Mouse (Mus musculus): ENCODE results near the gene Gm17490. TPM values are rescaled to one million over a fixed set of nuclear protein-coding genes. Genes with fewer than 3 reads are reported as not detected.

Gene Gm17490
- polyA plus RNA-seq, 1 experiment from 2014 or later, result not detected

DNA sequence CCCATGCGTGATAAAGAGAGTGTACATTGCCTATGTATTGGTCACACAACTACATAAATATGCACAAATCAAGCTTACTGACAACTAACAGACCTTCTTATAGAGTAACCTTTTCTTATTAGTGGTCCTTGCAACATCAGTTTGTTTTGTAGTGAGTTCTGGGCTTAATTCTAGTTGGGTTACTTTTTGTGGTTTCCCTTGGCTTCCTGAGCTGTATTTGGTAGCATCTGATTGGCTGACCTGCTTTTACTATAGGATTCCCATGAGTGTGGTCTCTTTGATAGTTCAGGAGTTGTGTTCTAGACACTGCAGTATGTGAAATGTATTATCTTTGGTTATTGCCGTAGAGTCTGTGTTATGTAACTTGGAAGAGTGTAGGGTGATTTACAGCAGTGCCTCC lies 31.5 kb upstream of the Gm17490 start:
- no peaks in the 10 kb centered on the region for H3K4me1 ChIP-seq (ENCODE audit: control insufficient read depth, insufficient read depth, low read length)
- ATAC-seq (ENCODE audit: low read depth), result no peak

DNA sequence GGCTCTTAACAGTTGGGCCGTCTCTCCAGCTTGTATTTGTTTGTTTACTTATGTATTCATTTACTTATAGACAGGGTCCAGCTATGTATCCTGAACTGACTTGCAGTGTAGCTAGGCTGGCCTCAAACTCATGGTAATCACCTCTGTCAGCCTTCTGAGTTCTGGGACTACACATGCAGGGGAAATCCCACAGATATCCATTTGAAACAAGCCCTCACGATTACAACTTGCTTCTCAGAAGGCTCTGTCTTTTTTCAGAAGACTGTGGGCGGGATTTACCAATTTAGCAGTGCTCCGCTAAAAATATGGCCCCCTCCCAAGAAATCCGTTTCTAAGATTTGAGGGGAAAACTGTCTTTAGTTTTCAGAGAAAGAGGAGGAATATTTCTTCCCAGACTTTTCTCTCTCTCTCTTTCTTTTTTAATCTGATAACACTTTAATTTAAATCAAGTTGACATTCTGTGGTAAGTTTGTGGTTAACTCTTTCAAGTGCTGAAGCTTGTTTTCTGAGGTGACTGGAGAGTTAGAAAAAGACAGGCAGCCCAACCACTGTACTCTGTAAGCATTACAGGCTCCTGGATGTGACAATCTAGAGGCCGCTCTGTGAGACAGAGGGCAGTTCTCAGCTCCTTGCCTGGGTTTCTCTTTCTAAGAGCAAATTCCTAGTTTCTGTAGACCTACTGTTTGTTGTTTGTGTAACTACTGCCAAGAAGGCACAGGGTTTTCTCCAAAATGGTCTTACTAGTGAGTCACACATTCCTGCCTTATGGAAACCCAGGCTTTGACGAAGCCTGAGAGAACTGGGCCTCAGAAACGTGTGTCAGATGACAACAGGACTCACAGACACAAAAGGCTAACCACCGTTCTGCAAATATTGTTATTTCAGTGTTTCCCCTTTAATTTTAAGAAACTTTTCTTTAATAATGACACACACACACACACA lies 29.2 kb upstream of the Gm17490 start:
- Histone ChIP-seq H3K4me2 (ENCODE audit: low read depth, low read length) (no peak overlapping the region), H3K9ac (replicated peaks; ENCODE audit: low read depth, low read length) (no peak overlapping the region), H3K27me3 (ENCODE audit: control insufficient read depth, insufficient read depth, low read length) (no peaks in the 10 kb centered on the region), H3K9me3 (ENCODE audit: control insufficient read depth, low read length) (no peaks in the 10 kb centered on the region), H3K4me1 (ENCODE audit: control insufficient read depth, insufficient read depth, low read length) (no peaks in the 10 kb centered on the region), H3K4me3 (ENCODE audit: low read depth, low read length) (no peak overlapping the region), H3K27ac (ENCODE audit: low read depth, low read length) (no peak overlapping the region), H3K36me3 (ENCODE audit: control insufficient read depth, insufficient read depth, low read length) (no peaks in the 10 kb centered on the region)
- 77% methylated on average over 9 of the region's 9 CpGs for WGBS
- no peak for ATAC-seq (ENCODE audit: low read depth)

More for the DNA sequence above, 31.5 kb upstream of the Gm17490 start:
- Histone ChIP-seq H3K27ac (ENCODE audit: low read depth, low read length) (no peak overlapping the region), H3K27me3 (ENCODE audit: control insufficient read depth, insufficient read depth, low read length) (no peaks in the 10 kb centered on the region), H3K36me3 (ENCODE audit: control insufficient read depth, insufficient read depth, low read length) (no peaks in the 10 kb centered on the region), H3K9me3 (ENCODE audit: control insufficient read depth, low read length) (no peaks in the 10 kb centered on the region), H3K4me2 (ENCODE audit: low read depth, low read length) (no peak overlapping the region), H3K9ac (replicated peaks; ENCODE audit: low read depth, low read length) (no peak overlapping the region), H3K4me3 (ENCODE audit: low read depth, low read length) (no peak overlapping the region)
- WGBS, result 93% methylated on average over 2 of the region's 2 CpGs

DNA sequence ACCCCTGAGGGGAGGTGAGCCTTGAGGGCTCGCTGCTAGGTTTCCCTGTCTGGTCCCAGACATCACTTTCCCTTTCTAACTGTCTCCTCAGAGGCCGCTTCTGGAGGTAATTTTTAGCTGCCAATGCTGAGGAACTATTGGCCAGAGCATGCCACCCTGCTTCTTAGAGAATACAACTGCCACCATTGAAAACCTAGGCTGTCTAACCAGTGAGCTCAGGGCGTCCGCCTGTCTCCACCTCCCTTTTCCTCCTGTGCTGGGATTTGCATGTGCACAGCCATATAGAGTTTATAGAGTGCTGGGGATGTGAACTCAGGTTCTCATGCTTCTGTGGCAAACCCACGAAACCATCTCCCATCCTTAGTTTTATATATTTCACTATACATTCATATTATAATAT lies 27.7 kb upstream of the Gm17490 start:
- Histone ChIP-seq H3K4me3 (ENCODE audit: low read depth, low read length) (no peak overlapping the region), H3K9ac (replicated peaks; ENCODE audit: low read depth, low read length) (no peak overlapping the region), H3K36me3 (ENCODE audit: control insufficient read depth, insufficient read depth, low read length) (no peaks in the 10 kb centered on the region), H3K27me3 (ENCODE audit: control insufficient read depth, insufficient read depth, low read length) (no peaks in the 10 kb centered on the region), H3K4me2 (ENCODE audit: low read depth, low read length) (no peak overlapping the region), H3K27ac (ENCODE audit: low read depth, low read length) (no peak overlapping the region), H3K4me1 (ENCODE audit: control insufficient read depth, insufficient read depth, low read length) (no peaks in the 10 kb centered on the region), H3K9me3 (ENCODE audit: control insufficient read depth, low read length) (no peaks in the 10 kb centered on the region)
- WGBS, result 80% methylated on average over 5 of the region's 5 CpGs
- no peak for ATAC-seq (ENCODE audit: low read depth)

DNA sequence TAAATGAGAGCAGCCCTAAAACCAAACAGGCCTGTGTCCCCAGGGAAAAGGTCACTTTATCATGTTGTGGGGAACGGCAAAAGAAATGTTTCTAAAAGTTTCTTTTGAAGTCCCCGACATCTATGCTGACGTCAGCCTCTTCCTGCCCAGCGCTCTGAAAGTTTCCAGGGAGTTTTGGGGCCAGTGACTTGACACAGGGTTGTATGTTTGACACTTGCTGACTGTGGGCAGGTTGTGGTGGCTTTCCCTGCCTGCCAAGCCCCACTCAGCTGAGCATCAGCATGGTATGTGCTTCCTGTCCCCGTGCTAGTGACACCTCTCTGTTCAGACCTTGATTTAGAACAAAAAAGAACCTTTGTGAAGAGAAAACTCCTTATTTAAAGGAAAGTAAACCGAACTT lies 27.3 kb upstream of the Gm17490 start:
- Histone ChIP-seq H3K9ac (replicated peaks; ENCODE audit: low read depth, low read length) (no peak overlapping the region), H3K27ac (ENCODE audit: low read depth, low read length) (no peak overlapping the region), H3K4me2 (ENCODE audit: low read depth, low read length) (no peak overlapping the region), H3K4me1 (ENCODE audit: control insufficient read depth, insufficient read depth, low read length) (no peaks in the 10 kb centered on the region), H3K4me3 (ENCODE audit: low read depth, low read length) (no peak overlapping the region), H3K36me3 (ENCODE audit: control insufficient read depth, insufficient read depth, low read length) (no peaks in the 10 kb centered on the region), H3K27me3 (ENCODE audit: control insufficient read depth, insufficient read depth, low read length) (no peaks in the 10 kb centered on the region), H3K9me3 (ENCODE audit: control insufficient read depth, low read length) (no peaks in the 10 kb centered on the region)
- 59% methylated on average over 6 of the region's 6 CpGs for WGBS
- ATAC-seq (ENCODE audit: low read depth), result no peak

DNA sequence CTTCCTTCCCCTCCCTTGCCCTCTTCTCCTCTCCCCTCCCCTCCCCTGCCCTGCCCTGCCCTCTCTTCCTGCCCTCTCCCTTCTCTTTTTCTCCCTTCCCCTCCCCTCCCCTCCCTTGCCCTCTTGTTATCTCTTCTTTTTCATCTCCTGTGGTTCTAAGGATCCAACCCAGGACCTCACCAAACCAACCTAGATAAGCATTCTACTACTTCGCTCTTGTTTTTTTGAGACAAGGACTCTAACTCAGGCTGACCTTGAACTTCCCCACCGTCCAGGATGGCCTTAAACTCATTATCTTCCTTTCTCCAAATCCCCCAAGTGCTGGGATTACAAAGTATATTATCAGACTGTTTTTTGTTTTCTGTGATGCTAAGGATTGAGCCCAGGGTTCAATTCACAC lies 26.7 kb upstream of the Gm17490 start:
- 86% methylated on average over 2 of the region's 2 CpGs for WGBS
- H3K4me1 ChIP-seq (ENCODE audit: control insufficient read depth, insufficient read depth, low read length), result no peaks in the 10 kb centered on the region
- no peak overlapping the region for H3K4me2 ChIP-seq (ENCODE audit: low read depth, low read length)
- no peaks in the 10 kb centered on the region for H3K27me3 ChIP-seq (ENCODE audit: control insufficient read depth, insufficient read depth, low read length)
- H3K9ac ChIP-seq (replicated peaks; ENCODE audit: low read depth, low read length), result no peak overlapping the region
- ATAC-seq (ENCODE audit: low read depth), result no peak
- H3K4me3 ChIP-seq (ENCODE audit: low read depth, low read length), result no peak overlapping the region
- no peaks in the 10 kb centered on the region for H3K36me3 ChIP-seq (ENCODE audit: control insufficient read depth, insufficient read depth, low read length)
- no peaks in the 10 kb centered on the region for H3K9me3 ChIP-seq (ENCODE audit: control insufficient read depth, low read length)
- no peak overlapping the region for H3K27ac ChIP-seq (ENCODE audit: low read depth, low read length)

DNA sequence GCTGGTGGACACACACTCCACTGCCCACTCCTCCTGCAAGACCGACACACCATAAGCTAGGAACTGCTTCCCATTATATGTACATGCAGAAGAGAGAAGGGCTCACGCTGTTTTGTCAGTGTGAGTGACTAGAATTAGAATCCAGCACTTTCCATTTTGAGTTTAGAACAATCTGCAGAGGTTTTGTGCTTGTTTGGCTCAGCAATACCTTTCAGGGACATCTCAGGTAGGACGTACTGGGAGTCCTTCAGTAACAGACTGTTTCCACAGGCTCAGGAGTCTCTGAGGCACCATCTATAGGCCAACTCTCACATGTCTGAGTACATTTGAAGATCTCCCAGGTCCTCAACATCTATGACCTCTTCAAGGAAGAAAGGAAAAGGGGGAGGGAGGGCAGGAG lies 26.1 kb upstream of the Gm17490 start:
- H3K9me3 ChIP-seq (ENCODE audit: control insufficient read depth, low read length), result no peaks in the 10 kb centered on the region
- WGBS, result 91% methylated on average over 3 of the region's 3 CpGs
- no peak overlapping the region for H3K4me2 ChIP-seq (ENCODE audit: low read depth, low read length)
- no peaks in the 10 kb centered on the region for H3K27me3 ChIP-seq (ENCODE audit: control insufficient read depth, insufficient read depth, low read length)
- no peaks in the 10 kb centered on the region for H3K36me3 ChIP-seq (ENCODE audit: control insufficient read depth, insufficient read depth, low read length)
- no peak overlapping the region for H3K9ac ChIP-seq (replicated peaks; ENCODE audit: low read depth, low read length)
- no peak overlapping the region for H3K4me3 ChIP-seq (ENCODE audit: low read depth, low read length)
- H3K27ac ChIP-seq (ENCODE audit: low read depth, low read length), result no peak overlapping the region
- H3K4me1 ChIP-seq (ENCODE audit: control insufficient read depth, insufficient read depth, low read length), result no peaks in the 10 kb centered on the region
- no peak for ATAC-seq (ENCODE audit: low read depth)

DNA sequence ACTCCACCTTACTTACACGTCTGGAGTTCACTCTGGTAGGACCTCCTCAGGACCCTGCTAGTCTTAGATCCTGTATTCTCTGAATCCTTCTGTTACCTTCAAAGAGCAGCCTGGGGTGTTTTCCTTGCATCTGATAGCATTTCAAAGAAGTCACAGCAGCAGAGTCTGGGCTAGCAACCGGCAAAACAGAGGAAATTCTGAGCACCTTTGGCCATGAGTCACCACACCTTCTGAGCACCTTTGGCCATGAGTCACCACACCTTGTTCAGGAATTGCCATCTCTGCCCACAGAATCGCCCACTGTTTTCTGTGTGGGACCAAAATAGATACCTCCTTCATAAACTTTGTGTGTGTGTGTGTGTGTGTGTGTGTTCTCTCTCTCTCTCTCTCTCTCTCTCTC lies 25.4 kb upstream of the Gm17490 start:
- no peaks in the 10 kb centered on the region for H3K27me3 ChIP-seq (ENCODE audit: control insufficient read depth, insufficient read depth, low read length)
- H3K27ac ChIP-seq (ENCODE audit: low read depth, low read length), result no peak overlapping the region
- H3K4me2 ChIP-seq (ENCODE audit: low read depth, low read length), result no peak overlapping the region
- WGBS, result 58% methylated on average over 3 of the region's 3 CpGs
- H3K4me1 ChIP-seq (ENCODE audit: control insufficient read depth, insufficient read depth, low read length), result no peaks in the 10 kb centered on the region
- no peaks in the 10 kb centered on the region for H3K9me3 ChIP-seq (ENCODE audit: control insufficient read depth, low read length)
- no peaks in the 10 kb centered on the region for H3K36me3 ChIP-seq (ENCODE audit: control insufficient read depth, insufficient read depth, low read length)
- no peak overlapping the region for H3K4me3 ChIP-seq (ENCODE audit: low read depth, low read length)
- ATAC-seq (ENCODE audit: low read depth), result no peak
- H3K9ac ChIP-seq (replicated peaks; ENCODE audit: low read depth, low read length), result no peak overlapping the region

DNA sequence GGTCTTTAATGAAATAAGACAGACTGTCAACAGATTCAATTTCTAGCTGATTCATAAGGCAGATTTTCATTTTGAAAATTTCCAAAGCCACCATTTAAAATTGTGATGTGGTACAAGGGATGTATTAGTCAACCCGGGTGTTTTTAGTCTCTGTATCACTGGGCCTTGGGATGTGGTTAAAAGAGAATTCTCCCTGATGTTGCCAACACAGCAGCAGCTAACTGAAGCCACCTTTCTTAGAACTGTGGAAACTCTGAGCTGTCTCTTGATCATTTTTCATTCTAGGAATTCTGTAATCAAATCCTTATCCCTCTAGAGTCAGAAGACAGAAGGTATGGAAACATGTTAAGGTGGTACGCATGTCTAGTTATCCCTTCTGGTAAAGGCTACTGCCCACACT lies 19.2 kb upstream of the Gm17490 start:
- H3K27me3 ChIP-seq (ENCODE audit: control insufficient read depth, insufficient read depth, low read length), result no peaks in the 10 kb centered on the region
- no peak overlapping the region for H3K27ac ChIP-seq (ENCODE audit: low read depth, low read length)
- no peak overlapping the region for H3K4me3 ChIP-seq (ENCODE audit: low read depth, low read length)
- H3K36me3 ChIP-seq (ENCODE audit: control insufficient read depth, insufficient read depth, low read length), result no peaks in the 10 kb centered on the region
- 89% methylated on average over 2 of the region's 2 CpGs for WGBS
- H3K4me1 ChIP-seq (ENCODE audit: control insufficient read depth, insufficient read depth, low read length), result no peaks in the 10 kb centered on the region
- H3K9me3 ChIP-seq (ENCODE audit: control insufficient read depth, low read length), result no peaks in the 10 kb centered on the region
- H3K4me2 ChIP-seq (ENCODE audit: low read depth, low read length), result no peak overlapping the region
- no peak for ATAC-seq (ENCODE audit: low read depth)
- no peak overlapping the region for H3K9ac ChIP-seq (replicated peaks; ENCODE audit: low read depth, low read length)

DNA sequence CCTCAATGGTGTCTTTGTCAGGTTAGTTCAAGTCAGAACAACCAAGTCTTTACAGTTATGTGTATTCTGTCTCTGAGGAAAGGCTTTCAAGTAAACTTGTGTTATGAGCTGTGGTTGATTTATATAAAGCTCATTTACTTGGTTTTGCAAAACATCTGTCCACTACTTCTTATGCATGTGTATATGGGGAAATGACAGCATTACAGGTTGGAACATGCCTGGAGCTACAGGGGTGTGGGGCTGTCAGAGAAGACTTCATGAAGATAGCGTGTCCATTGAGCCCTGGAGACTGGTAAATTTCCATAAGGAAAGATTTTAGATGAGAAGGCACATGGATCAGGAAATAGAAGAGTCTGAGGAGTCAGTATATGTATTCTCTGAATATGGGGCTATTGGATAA lies 18.0 kb upstream of the Gm17490 start:
- no peaks in the 10 kb centered on the region for H3K27me3 ChIP-seq (ENCODE audit: control insufficient read depth, insufficient read depth, low read length)
- H3K4me3 ChIP-seq (ENCODE audit: low read depth, low read length), result no peak overlapping the region
- H3K9me3 ChIP-seq (ENCODE audit: control insufficient read depth, low read length), result no peaks in the 10 kb centered on the region
- ATAC-seq (ENCODE audit: low read depth), result no peak
- H3K9ac ChIP-seq (replicated peaks; ENCODE audit: low read depth, low read length), result no peak overlapping the region
- WGBS, result 86% methylated on average over 1 of the region's 1 CpGs
- H3K4me1 ChIP-seq (ENCODE audit: control insufficient read depth, insufficient read depth, low read length), result no peaks in the 10 kb centered on the region
- H3K4me2 ChIP-seq (ENCODE audit: low read depth, low read length), result no peak overlapping the region
- H3K36me3 ChIP-seq (ENCODE audit: control insufficient read depth, insufficient read depth, low read length), result no peaks in the 10 kb centered on the region
- no peak overlapping the region for H3K27ac ChIP-seq (ENCODE audit: low read depth, low read length)

Measured in neural tube, embryonic 14.5 days (tissue).